Comparison of ENCODE assay signal across 15 mouse cellular contexts in the genomic region with DNA sequence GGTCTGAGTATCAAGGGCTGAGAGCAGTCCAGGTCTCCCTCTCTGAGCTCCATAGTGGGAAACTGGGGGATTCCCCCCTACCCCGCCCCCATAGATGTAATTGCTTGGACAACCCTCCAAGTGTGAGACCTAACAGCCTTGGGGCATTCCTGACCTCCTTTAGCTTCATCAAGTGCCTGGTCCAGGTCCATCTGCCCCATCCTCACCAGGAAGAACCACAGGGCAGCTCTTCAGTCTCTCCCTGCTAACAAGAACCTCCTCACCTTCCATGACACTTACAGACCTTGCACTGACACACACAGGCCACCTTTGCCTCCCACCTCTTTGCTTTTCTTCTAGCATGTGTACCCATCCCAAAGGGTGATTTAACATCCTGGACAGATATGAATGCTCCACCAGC. TPM values are rescaled to one million over a fixed set of nuclear protein-coding genes. Genes with fewer than 3 reads are reported as not detected.
DNase-seq lines count a peak whose midpoint lies in the region; ATAC-seq and TF ChIP-seq lines count a peak whose summit lies in the region.
"Had no signal": no experiment of that assay in that cellular context is flagged by ENCODE, and none has a peak within 500 bp of the region (broad histone marks: within the 10 kb centered on the region; RNA-seq: fewer than 3 reads in every experiment).

No protein-coding gene starts in this region.

- TF ChIP-seq CTCF in stomach, postnatal 0 days (IDR thresholded peaks at IDR 0.05; ENCODE audit: low read depth) = no peak

- intact Hi-C loops in left cerebral cortex, postnatal 4 days (cut with DNase I) = no loop called here
- intact Hi-C loops in left cerebral cortex, postnatal 10 days (cut with DNase I) = no loop called here

- H3K9me3 ChIP-seq in hindbrain, embryonic 13.5 days = no peaks in the 10 kb centered on the region
- no peaks in the 10 kb centered on the region for H3K9me3 ChIP-seq in hindbrain, embryonic 12.5 days (replicated peaks)
- no peaks in the 10 kb centered on the region for H3K9me3 ChIP-seq in stomach, embryonic 16.5 days (replicated peaks; ENCODE audit: control insufficient read depth, low read length)
- H3K9me3 ChIP-seq in stomach, postnatal 0 days (ENCODE audit: control insufficient read depth, low read length) = no peaks in the 10 kb centered on the region
- H3K9me3 ChIP-seq: embryonic facial prominence, embryonic 12.5 days; liver, embryonic 13.5 days had no signal

- no peak overlapping the region for H3K27ac ChIP-seq in hindbrain, embryonic 13.5 days
- H3K27ac ChIP-seq in hindbrain, embryonic 12.5 days = no peak overlapping the region
- H3K27ac ChIP-seq in stomach, embryonic 16.5 days (ENCODE audit: low read length) = no peak overlapping the region
- no peak overlapping the region for H3K27ac ChIP-seq in stomach, postnatal 0 days (replicated peaks)
- H3K27ac ChIP-seq: embryonic facial prominence, embryonic 12.5 days; heart, adult 2 months; liver, embryonic 13.5 days had no signal

- no peaks in the 10 kb centered on the region for H3K36me3 ChIP-seq in hindbrain, embryonic 13.5 days
- no peaks in the 10 kb centered on the region for H3K36me3 ChIP-seq in hindbrain, embryonic 12.5 days
- no peaks in the 10 kb centered on the region for H3K36me3 ChIP-seq in stomach, embryonic 16.5 days (ENCODE audit: control insufficient read depth, insufficient read depth, low read length)
- H3K36me3 ChIP-seq in stomach, postnatal 0 days (ENCODE audit: control insufficient read depth, insufficient read depth, low read length) = no peaks in the 10 kb centered on the region
- H3K36me3 ChIP-seq: embryonic facial prominence, embryonic 12.5 days had no signal

- no peak overlapping the region for H3K4me3 ChIP-seq in hindbrain, embryonic 13.5 days
- no peak overlapping the region for H3K4me3 ChIP-seq in hindbrain, embryonic 12.5 days
- H3K4me3 ChIP-seq in stomach, embryonic 16.5 days (replicated peaks; ENCODE audit: low read length) = no peak overlapping the region
- no peak overlapping the region for H3K4me3 ChIP-seq in stomach, postnatal 0 days (ENCODE audit: low read depth, low read length)
- H3K4me3 ChIP-seq: embryonic facial prominence, embryonic 12.5 days; heart, adult 2 months; liver, embryonic 13.5 days had no signal

- peak; percentile 65 to 68 for DNase-seq in cerebellum, postnatal 10 days
- DNase-seq in cerebellum, adult 9-10 months = no peak
- peak; percentile 29 for DNase-seq in left cerebral cortex, postnatal 4 days
- no peak for DNase-seq in left cerebral cortex, postnatal 10 days (ENCODE audit: extremely low spot score in 1 of 2, low spot score in 2 of 2)
- no peak for DNase-seq in stomach, postnatal 0 days (ENCODE audit: low spot score)
- DNase-seq: heart, adult 2 months; liver, embryonic 13.5 days had no signal

- H3K27me3 ChIP-seq in hindbrain, embryonic 13.5 days = no peaks in the 10 kb centered on the region
- H3K27me3 ChIP-seq in hindbrain, embryonic 12.5 days = no peaks in the 10 kb centered on the region
- no peaks in the 10 kb centered on the region for H3K27me3 ChIP-seq in stomach, embryonic 16.5 days (ENCODE audit: control insufficient read depth, insufficient read depth, low read length)
- H3K27me3 ChIP-seq in stomach, postnatal 0 days (ENCODE audit: control insufficient read depth, insufficient read depth, low read length) = no peaks in the 10 kb centered on the region
- H3K27me3 ChIP-seq: embryonic facial prominence, embryonic 12.5 days; liver, embryonic 13.5 days had no signal

- H3K9ac ChIP-seq in hindbrain, embryonic 13.5 days = 0 out of 2 replicates have a peak overlapping the region, but pooled peaks have one; percentile 6
- no peak overlapping the region for H3K9ac ChIP-seq in hindbrain, embryonic 12.5 days
- peak overlapping the region; percentile 36; the same call in 1 of the 2 replicates for H3K9ac ChIP-seq in stomach, embryonic 16.5 days (ENCODE audit: low read length)
- no peak overlapping the region for H3K9ac ChIP-seq in stomach, postnatal 0 days (ENCODE audit: low read length)
- H3K9ac ChIP-seq: embryonic facial prominence, embryonic 12.5 days; liver, embryonic 13.5 days had no signal

- ATAC-seq in hindbrain, embryonic 13.5 days (ENCODE audit: low FRiP score) = no peak
- ATAC-seq in hindbrain, embryonic 12.5 days (ENCODE audit: low FRiP score) = no peak
- ATAC-seq in stomach, embryonic 16.5 days (ENCODE audit: insufficient read depth, low FRiP score) = no peak
- ATAC-seq in stomach, postnatal 0 days (ENCODE audit: low FRiP score, low TSS enrichment) = no peak
- ATAC-seq: lung, postnatal 0 days had no signal

- H3K4me1 ChIP-seq in hindbrain, embryonic 13.5 days (replicated peaks) = peaks cover 15% of the 10 kb centered on the region; the same call in 1 of the 2 replicates
- 0 out of 2 replicates have a peak, but pooled peaks cover 4% of the 10 kb centered on the region for H3K4me1 ChIP-seq in hindbrain, embryonic 12.5 days
- no peaks in the 10 kb centered on the region for H3K4me1 ChIP-seq in stomach, embryonic 16.5 days (ENCODE audit: control insufficient read depth, insufficient read depth, low read length)
- no peaks in the 10 kb centered on the region for H3K4me1 ChIP-seq in stomach, postnatal 0 days (replicated peaks; ENCODE audit: control insufficient read depth, insufficient read depth)
- H3K4me1 ChIP-seq: embryonic facial prominence, embryonic 12.5 days; liver, embryonic 13.5 days had no signal

- WGBS in hindbrain, embryonic 13.5 days = 92% methylated on average over 1 of the region's 1 CpGs
- 83% methylated on average over 1 of the region's 1 CpGs for WGBS in hindbrain, embryonic 12.5 days
- WGBS in stomach, embryonic 16.5 days = 88% methylated on average over 1 of the region's 1 CpGs
- WGBS in stomach, postnatal 0 days = 88% methylated on average over 1 of the region's 1 CpGs

- no peak overlapping the region for H3K4me2 ChIP-seq in hindbrain, embryonic 13.5 days
- H3K4me2 ChIP-seq in hindbrain, embryonic 12.5 days (replicated peaks) = no peak overlapping the region
- H3K4me2 ChIP-seq in stomach, embryonic 16.5 days (ENCODE audit: low read depth, low read length) = no peak overlapping the region
- no peak overlapping the region for H3K4me2 ChIP-seq in stomach, postnatal 0 days (replicated peaks; ENCODE audit: low read depth)
- H3K4me2 ChIP-seq: embryonic facial prominence, embryonic 12.5 days; liver, embryonic 13.5 days had no signal

- TF ChIP-seq EP300 in stomach, postnatal 0 days (optimal IDR thresholded peaks at IDR 0.05) = no peak

RNA-seq across cellular contexts. Expression of a gene that starts 11.4 kb away (rescaled TPM):
- 7.3 and 8.8 TPM in 2 replicates for polyA plus RNA-seq in hindbrain, embryonic 13.5 days (2015; fragmentation: Nextera tagmentation; extraction: Ambion mirVana)
- 9.8 and 10.1 TPM in 2 replicates for polyA plus RNA-seq in hindbrain, embryonic 12.5 days (2016; fragmentation: Nextera tagmentation; extraction: Ambion mirVana)
- 1 to 10 TPM; 5.7 to 5.9 TPM for total RNA-seq in left cerebral cortex, postnatal 4 days (2021)
- 10 to 100 TPM in 1 of 2 experiments, 1 to 10 TPM in 1; 7.3 to 10.3 TPM for total RNA-seq in left cerebral cortex, postnatal 10 days (2021)
- 17.6 and 21.9 TPM in 2 replicates for polyA plus RNA-seq in stomach, embryonic 16.5 days (2015; fragmentation: Nextera tagmentation; extraction: Ambion mirVana)
- polyA plus RNA-seq in stomach, postnatal 0 days (2015; fragmentation: Nextera tagmentation; extraction: Ambion mirVana) = 8.2 TPM in 2 replicates

RNA-seq across cellular contexts. Expression of a gene that starts 25.6 kb away (rescaled TPM):
- not detected in 2 replicates for polyA plus RNA-seq in hindbrain, embryonic 13.5 days (2015; fragmentation: Nextera tagmentation; extraction: Ambion mirVana)
- 0.26 TPM in 1 of 2 replicates, not detected in the other for polyA plus RNA-seq in hindbrain, embryonic 12.5 days (2016; fragmentation: Nextera tagmentation; extraction: Ambion mirVana)
- not detected for total RNA-seq in left cerebral cortex, postnatal 4 days (2021)
- total RNA-seq in left cerebral cortex, postnatal 10 days (2021) = not detected
- polyA plus RNA-seq in stomach, embryonic 16.5 days (2015; fragmentation: Nextera tagmentation; extraction: Ambion mirVana) = 0.14 TPM in 1 of 2 replicates, not detected in the other
- not detected in 2 replicates for polyA plus RNA-seq in stomach, postnatal 0 days (2015; fragmentation: Nextera tagmentation; extraction: Ambion mirVana)
- total RNA-seq: adrenal gland, postnatal 14 days; gastrocnemius, adult 8-10 months; heart, adult 2 months; layer of hippocampus, adult 18-20 months had no signal
- polyA plus RNA-seq: heart, adult 2 months had no signal

RNA-seq across cellular contexts. Expression of a gene that starts 54.4 kb away (rescaled TPM):
- polyA plus RNA-seq in hindbrain, embryonic 13.5 days (2015; fragmentation: Nextera tagmentation; extraction: Ambion mirVana) = 48.4 and 52.0 TPM in 2 replicates
- 39.6 and 41.9 TPM in 2 replicates for polyA plus RNA-seq in hindbrain, embryonic 12.5 days (2016; fragmentation: Nextera tagmentation; extraction: Ambion mirVana)
- total RNA-seq in left cerebral cortex, postnatal 4 days (2021) = 10 to 100 TPM; 38.4 to 40.7 TPM
- total RNA-seq in left cerebral cortex, postnatal 10 days (2021) = 10 to 100 TPM; 59.0 to 63.1 TPM
- polyA plus RNA-seq in stomach, embryonic 16.5 days (2015; fragmentation: Nextera tagmentation; extraction: Ambion mirVana) = 27.0 and 28.7 TPM in 2 replicates
- polyA plus RNA-seq in stomach, postnatal 0 days (2015; fragmentation: Nextera tagmentation; extraction: Ambion mirVana) = 19.0 and 19.1 TPM in 2 replicates

RNA-seq across cellular contexts. Expression of a gene that starts 54.4 kb away (rescaled TPM):
- polyA plus RNA-seq in hindbrain, embryonic 13.5 days (2015; fragmentation: Nextera tagmentation; extraction: Ambion mirVana) = 131 and 132 TPM in 2 replicates
- polyA plus RNA-seq in hindbrain, embryonic 12.5 days (2016; fragmentation: Nextera tagmentation; extraction: Ambion mirVana) = 124 and 135 TPM in 2 replicates
- total RNA-seq in left cerebral cortex, postnatal 4 days (2021) = 10 to 100 TPM; 44.1 TPM
- total RNA-seq in left cerebral cortex, postnatal 10 days (2021) = 10 to 100 TPM; 27.7 to 33.5 TPM
- 74.6 and 80.1 TPM in 2 replicates for polyA plus RNA-seq in stomach, embryonic 16.5 days (2015; fragmentation: Nextera tagmentation; extraction: Ambion mirVana)
- 69.8 and 71.8 TPM in 2 replicates for polyA plus RNA-seq in stomach, postnatal 0 days (2015; fragmentation: Nextera tagmentation; extraction: Ambion mirVana)

Comparison
In these comparisons a context has a peak if more than half of its experiments do, and no peak if none do; other contexts are left out.
1. DNase-seq: peak in cerebellum, postnatal 10 days (2 of 2) and left cerebral cortex, postnatal 4 days (single experiment); none in cerebellum, adult 9-10 months (single experiment), left cerebral cortex, postnatal 10 days (0 of 2) and stomach, postnatal 0 days (single experiment).
2. H3K9ac ChIP-seq: peak in hindbrain, embryonic 13.5 days (single experiment) and stomach, embryonic 16.5 days (single experiment); none in hindbrain, embryonic 12.5 days (single experiment) and stomach, postnatal 0 days (single experiment).